Mouse (Mus musculus) heart, postnatal 25 days (tissue): ENCODE results near the gene Ccdc69. TPM values are rescaled to one million over a fixed set of nuclear protein-coding genes. Genes with fewer than 3 reads are reported as not detected.
A peak's percentile ranks its signal among the peaks of the same experiment; 100 is the strongest.
"Not testable (repeated sequence)": the region's sequence is repeated elsewhere in the genome, so short reads cannot be mapped to it uniquely, and the experiment has no call there.

Source experiments
- DNase-seq: peaks from one replicate; pipeline ENCODE4 v3.0.0; 2022; ENCODE audit warnings: low spot score
- intact Hi-C: fragments of 180-260 bp; cut with DNase I; formaldehyde crosslinking; loops from one replicate; pipeline ENCODE4 v1.15.1; 2025
- total RNA-seq, 2 experiments: library from RNA; stranded (reverse); gene quantifications; 2 replicates each; pipeline ENCODE4 v1.2.3; 2021

Gene Ccdc69
- 10 to 100 TPM; 11.4 to 13.4 TPM for total RNA-seq

DNA sequence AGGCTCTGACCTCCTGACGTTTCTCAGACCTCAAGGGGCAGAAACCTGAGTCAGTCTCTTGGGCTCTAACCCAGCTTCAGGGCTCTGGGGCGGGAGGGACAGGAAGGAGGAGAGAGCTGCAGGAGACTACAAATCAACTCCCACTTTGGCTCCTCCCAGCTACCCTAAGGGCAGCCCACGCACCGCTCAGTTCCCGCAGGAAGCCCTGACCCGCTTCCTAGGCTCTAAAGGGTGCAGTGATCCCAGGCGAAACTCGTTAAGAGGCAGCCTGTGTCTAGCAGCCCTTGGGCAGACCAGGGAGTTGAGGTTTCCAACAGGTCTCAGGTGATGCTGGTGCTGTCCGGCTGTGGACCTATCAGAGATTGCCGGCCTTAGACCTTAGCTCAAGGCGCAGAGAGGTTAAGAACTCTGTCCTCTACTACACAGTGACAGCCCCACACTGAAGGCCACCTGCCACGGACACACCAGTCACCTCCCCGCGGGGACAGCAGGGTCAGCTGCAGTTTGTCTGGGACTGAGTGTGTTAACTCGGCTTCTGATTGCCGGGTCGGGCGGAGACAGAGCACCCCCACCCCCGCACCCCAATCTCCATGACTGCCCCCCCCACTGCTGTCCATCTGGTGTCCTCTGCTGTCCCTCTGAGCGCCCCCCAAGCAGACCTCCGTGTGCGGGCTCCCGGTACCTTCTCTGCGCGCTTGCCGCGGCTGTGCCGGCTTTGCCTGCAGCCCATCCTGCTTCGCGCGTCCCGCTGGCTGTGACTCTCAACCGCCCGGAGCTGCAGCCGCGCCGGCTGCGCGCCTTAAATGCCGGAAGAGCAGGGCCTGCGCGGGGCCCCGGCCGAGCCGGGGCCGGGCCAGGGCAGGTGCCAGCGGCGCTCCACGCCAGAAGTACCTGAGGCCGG lies at the start of gene Ccdc69:
TSS of gene Ccdc69 (minus strand) at position 801 of the 901 bp plus-strand sequence.
- intact Hi-C loops: no loop called here
- peak; percentile 57 for DNase-seq

DNA sequence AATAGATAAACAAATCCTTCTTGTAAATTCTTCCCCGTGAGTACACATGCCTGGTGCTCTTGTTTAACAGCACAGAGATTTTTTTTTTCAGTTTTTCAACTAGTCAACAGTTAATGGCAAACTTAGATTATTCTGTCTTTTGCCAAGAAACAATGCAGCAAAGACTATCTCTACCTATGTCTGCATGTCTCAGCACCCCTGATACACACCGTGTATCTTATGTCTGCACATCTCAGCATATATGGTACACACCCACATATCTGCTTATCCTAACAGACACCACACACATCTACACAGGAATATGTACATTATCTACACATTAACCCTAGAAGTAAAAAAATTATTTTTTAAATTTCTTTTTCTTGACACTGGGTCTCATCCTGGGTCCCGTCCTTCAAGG lies 48.7 kb upstream of the Ccdc69 start:
- no peak for DNase-seq
- intact Hi-C loops: no loop called here

DNA sequence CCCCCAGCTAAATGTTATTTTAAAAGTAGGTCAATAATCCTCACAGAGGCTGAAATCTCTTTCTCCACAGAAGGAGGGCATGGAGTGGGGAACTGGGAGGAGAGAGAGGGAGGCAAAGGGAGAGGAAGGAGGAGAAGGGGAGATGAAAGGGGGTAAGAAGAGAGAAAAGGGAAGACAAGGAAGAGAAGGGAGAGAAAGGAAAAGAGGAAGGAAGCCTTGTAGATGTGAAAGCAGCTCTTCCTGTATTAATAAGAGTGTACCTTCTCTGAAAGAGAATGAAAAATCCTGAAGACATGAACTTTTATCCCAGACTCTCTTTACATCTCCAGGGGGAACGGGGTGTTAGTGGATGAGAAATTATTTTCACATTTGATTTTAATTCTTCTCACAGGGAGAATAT lies 43.5 kb upstream of the Ccdc69 start:
- DNase-seq: no peak
- intact Hi-C loops: no loop called here

DNA sequence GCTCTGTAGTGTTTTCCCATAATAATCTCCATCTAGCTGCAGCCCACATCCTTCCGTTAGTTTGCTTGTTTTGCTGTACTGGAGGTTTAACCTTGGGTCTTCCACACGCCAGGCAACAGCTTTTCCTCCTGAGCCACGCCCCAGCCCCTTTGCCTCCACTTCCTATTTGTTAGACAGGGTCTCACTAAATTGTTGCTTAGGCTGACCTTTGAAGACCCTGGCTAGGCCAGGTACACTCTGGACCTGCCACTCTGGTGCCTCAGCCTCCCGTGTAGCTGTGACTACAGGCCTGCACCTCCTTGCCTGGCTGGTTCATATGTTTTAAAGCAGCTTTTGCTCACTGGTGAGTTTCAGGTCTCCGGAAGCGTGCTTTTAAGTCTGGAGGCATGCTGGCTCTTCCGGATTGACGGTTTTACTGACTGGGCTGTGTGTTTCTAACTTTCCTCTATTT lies 42.9 kb upstream of the Ccdc69 start:
- no peak for DNase-seq
- intact Hi-C loops: no loop called here

DNA sequence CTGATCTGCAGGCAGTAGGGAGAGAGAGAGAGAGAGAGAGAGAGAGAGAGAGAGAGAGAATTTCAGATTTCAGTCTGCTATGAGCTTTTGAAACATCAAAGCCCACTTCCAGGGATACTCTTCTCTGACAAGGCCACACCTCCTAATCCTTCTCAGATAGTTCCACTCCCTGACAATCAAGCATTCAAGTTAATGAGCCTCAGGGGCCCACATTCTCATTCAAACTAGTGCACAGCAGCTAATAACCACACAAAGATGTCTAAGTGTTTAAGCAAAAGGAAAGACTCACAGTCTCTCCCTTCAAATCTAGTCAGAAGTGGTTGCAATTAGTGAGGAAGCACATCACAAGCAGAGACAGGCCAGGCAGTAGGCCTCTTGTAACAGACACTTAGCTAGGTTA lies 42.3 kb upstream of the Ccdc69 start:
- intact Hi-C loops: no loop called here
- no peak for DNase-seq

DNA sequence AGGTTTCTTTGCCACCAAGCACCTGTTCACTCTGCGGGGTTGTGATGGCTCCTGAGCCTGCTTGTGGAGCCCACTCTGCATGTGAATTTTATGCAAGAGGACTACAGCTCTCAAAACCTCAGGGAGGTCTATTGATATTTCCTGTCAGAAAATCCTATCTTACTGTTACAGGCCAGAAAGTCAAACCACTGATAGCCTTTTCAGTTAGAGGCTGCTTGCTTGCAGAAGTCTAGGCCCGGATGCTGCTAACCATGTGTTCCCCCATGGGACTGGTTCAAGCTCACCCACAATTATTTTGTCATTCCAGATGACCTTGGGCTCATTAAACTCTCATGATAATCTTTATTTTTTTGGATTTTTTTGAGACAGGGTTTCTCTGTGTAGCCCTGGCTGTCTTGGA lies 39.1 kb upstream of the Ccdc69 start:
- no peak for DNase-seq
- intact Hi-C loops: no loop called here

DNA sequence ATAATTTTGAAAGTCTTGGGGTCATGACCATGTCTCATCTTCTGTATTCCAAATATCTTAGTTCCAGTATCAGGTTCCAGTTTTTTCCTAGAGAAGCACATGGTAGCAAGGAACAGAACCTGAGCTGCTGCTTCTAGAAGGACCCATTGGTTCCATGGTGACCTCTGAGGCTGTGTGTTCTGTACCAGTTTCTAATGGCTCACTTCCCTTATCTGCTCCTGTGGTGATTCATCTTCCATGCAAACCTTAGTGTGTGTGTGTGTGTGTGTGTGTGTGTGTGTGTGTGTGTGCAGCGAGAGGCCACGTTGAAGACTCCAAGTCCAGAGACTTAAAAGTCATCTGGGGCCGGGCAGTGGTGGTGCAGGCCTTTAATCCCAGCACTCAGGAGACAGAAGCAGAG lies 38.1 kb upstream of the Ccdc69 start:
- no peak for DNase-seq
- intact Hi-C loops: no loop called here

DNA sequence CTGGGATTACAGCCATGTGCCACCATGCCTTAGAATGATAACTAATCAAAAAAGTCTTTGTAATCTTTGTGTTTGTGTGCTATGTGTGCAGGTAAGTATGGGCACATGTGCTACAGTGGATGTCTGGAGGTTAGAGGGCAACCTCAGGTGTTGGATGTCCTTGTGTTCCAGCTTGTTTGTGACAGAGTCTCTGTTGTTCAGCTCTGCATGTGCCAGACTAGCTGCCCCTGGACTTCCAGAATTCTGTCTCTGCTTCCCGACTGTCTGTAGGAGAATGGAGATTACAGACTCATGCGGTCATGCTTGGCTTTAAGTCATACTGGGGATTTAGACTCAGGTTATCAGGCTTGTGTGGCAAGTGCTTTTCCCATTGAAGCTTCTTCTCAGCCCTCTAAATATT lies 36.4 kb upstream of the Ccdc69 start:
- intact Hi-C loops: no loop called here
- no peak for DNase-seq

DNA sequence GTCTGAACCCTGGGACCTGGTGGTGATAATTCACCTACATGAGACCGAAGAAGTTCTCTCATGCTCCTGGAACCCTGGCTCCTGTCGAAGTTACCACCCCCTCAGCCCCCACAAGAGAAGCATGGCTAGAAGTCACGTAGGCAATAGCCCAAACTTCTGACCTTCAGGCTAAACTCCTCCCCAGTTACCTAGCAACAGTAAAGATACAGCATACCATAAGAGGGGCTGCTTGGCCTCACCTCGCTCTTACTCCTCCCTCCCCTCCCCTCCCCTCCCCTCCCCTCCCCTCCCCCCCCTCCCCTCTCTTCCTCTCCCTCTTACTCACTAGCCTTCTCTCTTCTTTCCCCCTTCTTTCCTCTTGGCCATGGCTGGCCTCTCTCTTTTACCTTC lies 35.9 kb upstream of the Ccdc69 start:
- intact Hi-C loops, DNase-seq: not testable (repeated sequence)

DNA sequence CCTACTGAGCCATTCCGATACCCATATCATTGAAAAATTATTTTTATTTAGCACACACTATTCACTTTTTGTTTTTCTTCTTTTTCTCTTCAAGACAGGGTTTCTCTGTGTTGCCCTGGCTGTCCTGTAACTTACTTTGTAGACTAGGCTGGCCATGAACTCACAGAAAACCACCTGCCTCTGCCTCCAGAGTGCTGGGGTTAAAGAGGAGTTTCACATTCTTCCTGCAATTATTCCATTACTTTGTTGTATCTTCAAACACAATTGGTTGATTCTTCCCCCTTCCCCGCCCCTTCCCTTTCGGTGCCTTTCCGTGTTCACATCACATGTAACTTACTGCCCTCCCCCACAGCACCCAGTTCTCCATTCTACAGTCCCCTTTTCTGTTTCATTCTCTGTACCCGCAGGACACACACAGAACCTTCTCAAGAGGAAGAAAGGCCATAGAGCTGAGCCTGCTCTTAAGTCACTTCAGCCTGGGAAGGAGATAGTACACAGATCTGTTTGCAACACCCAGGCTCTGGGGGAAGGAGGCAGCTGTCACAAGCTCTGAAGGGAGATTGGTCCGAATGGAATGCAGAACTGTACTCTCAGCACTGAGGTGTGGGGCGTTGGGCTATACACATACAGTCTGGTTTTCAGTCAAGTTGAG lies 35.4 kb upstream of the Ccdc69 start:
- no peak for DNase-seq
- intact Hi-C loops: no loop called here

DNA sequence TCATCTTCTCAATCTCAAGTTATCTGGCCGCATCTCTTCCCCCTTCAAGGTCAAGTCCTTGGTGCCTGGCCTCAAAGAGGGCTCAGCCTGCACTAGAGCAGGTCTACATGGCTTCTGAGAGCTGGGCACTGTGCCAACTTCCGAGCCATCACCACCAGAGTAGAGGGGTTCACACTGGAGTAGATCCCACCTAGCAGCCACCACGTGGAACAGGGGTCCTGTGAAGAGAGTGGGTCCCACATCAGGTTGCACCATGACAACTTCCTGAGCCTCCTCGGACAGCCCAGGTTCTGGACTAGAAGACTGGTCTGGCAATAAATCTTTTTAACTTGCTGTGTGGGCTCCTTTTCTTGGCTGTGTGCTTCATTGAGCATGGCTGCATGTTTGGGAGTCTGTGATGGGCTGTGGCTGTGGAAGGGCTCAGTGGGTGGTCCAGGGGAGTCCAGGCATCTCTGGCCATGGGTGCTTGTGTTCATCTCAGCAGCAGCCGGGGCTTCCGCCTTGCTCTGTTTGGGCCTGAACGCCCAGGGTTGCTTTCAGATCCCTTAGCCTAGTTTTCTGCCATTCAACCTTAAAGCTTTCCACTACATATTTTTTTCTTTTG lies 32.7 kb upstream of the Ccdc69 start:
- intact Hi-C loops: no loop called here
- DNase-seq: no peak

DNA sequence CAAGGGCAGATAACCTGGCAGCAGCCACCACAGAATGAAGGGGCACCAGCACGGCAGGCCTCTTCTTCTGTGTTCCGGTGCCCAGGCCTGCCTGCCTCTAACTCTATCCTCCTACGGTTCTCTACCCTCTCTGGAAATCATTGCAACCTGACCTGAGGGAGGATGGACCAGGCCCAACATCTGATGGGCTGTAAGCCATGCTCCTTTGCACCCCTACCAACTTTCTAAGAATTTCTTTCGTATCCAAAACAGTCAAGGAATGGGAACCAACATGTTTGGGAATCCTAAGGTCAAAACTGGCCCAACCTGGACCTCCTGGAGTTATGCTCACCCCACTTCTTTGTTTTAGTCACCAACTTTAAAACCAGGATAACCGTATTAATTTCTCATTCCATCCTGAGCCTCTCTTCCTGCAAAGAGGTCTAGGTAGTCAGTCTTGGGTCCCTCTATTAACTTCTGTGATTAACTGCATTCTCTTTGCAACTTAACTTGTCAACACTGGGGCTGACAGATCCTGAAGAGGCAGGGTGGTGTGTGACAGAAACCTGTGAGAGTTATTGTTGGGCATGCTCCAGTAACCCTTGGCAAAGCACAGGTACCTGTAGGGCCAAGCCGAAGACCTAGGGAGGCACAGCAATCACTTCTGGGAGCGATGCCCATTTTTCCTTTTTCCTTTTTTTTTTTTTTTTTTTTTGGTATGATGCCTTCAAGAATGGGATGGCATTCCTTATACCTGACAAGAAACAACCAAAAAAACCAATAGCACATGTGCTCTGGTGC lies 31.8 kb upstream of the Ccdc69 start:
- no peak for DNase-seq

DNA sequence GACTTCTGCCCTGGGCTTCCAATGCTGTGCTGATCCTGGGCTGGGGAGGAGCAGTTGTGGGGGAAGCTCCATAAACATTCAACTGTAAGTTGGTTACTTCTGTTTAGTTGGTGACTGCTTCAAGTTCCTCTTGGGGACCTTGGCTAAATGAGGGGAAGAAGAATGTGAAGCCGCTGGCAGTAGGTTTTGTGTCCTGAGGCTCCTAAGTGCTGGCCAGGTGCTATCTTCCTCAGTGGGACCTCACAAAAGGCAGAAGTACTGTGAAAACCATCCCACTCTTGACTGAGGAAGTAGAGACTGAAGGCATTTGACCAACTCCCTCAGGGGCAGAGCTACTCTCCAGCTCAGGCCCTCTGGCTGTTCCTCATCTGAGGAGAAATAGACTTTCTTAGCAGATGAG lies 28.7 kb upstream of the Ccdc69 start:
- DNase-seq: no peak
- intact Hi-C loops: no loop called here

More for the DNA sequence above, 31.8 kb upstream of the Ccdc69 start:
- intact Hi-C loops: no loop called here

DNA sequence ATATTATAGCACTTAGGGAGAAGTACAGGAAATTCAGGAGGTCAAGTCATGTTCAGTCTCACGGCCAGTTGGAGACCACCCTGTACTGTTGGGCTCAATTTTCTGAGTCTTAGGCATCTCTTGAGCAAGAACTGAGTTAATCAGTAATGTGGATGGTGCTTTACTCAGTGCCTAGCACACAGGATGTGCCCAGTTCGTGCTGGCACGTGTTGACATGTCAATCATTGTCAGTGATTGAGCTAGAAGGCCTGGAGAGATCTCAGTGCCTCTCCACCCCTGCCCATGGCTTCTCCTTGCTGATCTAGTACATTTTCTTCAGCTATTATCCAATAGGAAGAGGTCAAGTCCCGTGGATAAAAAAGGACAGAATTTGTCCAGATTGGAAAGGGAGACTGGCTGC lies 27.5 kb upstream of the Ccdc69 start:
- intact Hi-C loops: no loop called here
- no peak for DNase-seq

DNA sequence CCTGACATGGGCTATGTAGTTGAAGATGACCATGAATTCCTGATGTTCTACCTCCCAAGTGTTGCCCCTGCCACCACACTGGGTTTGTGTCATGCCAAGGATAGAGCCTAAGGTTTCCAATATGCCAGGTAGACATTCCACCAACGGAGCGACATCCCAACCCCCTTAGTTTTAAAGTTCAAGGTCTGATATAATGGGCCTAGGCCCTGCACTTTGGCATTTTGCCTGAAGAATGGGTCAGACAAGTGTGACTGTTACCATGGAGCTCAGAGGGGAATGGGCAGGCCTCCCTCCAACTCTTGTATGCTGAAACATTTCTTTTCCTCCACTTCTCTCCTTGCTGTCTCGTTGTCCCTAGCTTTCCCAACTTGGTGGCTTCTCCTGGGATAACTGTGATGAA lies 25.3 kb upstream of the Ccdc69 start:
- intact Hi-C loops: no loop called here
- no peak for DNase-seq

DNA sequence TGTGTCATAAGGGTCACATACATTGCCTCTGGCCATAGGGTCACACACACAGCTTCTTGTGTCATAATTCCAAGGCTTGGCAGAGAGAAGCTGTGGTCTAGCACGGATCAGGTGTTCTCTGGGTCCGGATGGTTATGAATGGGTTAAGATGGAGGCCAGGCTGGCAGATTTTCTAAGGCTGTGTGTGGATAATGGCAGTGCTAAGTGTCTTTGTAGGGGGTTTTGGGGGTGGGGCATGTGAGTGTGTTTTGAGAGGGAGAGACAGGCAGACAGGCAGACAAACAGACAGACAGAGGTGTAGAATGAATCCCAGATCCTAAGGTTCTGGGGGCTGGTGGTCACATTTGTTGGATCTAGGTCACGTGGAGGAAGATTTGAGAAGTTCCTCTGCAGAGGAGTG lies 24.1 kb upstream of the Ccdc69 start:
- intact Hi-C loops: no loop called here
- no peak for DNase-seq

DNA sequence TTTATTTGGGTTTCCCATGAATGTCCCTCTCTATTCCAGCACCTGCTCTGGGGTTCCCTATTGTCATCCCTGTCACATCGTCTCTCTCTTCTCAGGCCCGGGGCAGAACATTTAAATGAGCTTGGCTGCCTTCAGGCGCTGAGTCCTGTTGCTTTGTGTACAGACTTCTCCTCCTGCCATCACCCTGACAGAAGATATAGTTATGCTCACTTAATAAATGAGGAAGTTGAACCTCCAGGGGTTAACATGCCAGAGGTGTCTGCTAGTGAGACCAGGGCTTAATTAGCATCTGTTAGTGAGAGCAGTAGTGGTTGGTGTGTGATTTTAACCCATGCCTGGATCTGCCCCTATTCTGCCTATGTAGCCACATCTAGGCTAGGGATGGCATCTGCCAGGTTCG lies 21.9 kb upstream of the Ccdc69 start:
- DNase-seq: no peak
- intact Hi-C loops: no loop called here

DNA sequence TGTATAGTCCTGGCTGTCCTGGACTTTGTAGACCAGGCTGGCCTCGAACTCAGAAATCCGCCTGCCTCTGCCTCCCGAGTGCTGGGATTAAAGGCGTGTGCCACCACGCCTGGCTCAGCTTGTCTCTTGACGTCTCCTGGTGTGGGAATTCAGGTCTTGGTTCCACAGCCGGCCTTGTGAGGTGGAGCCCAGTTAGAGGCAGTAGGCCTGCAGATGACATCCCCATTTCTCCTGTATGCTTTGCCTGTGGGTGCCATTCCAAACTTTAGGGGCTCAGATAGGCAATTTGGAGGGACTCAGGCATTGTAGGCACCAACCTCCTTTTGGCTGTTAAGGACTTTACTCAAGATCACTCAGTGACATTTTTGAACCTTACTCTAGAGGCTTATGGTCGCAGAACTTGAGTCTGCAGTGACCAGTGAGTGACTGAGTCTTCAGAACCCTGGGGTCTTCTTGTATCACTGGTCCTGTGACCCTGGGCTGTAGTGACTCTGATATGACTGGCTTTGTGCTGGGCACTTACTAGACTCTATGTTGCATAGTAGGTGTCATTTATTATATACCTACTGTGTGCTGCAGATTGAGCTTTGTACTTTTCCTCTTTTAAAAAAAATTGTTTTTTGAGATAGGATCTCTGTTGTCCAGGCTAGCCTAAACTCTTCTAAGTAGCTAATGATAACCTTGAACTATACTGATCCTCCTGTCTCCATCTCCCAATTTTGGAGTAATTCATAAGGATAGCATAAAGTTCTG lies 21.3 kb upstream of the Ccdc69 start:
- intact Hi-C loops: no loop called here
- no peak for DNase-seq

DNA sequence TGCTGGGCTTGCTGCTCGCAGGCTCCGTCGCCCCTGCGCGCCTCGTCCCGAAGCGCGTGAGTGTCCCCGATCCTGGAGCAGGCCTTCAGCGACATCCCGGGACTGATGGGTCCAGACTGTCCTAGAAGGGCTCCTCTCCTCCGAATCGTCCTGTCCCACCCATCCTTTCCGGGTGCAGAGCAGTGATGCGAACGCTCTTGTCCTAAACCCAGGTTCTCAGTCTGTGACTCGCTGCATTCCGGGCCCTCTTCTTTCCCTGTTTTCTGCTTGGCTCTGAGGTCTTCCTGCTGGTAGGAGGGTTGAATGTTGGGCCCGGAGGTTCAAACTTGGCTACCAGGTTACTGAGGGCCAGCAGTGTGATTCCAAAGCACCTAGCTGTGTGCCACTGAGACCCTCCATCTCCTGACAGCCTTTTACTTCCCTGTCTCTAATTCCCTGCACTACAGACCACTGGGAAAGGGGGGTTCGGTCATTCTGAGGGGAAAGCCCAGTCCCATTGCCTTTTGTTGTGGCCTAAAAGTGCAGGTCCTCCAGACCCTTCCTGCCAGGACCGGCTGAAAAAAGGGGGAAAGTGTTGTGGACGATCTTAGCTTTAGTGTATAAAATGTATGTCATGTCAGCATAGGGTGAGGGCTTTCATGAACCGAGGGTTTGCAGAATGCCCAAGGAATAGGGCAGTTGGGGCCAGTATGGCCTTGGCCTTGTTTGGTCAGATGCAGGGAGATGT lies 20.4 kb upstream of the Ccdc69 start:
- intact Hi-C loops: no loop called here
- DNase-seq: no peak
